Mouse (Mus musculus) liver, adult 2 months (tissue): ENCODE measurements around the gene Mob1b. TPM values are rescaled to one million over a fixed set of nuclear protein-coding genes. Genes with fewer than 3 reads are reported as not detected.
A peak's percentile ranks its signal among the peaks of the same experiment; 100 is the strongest.

ENCODE experiments used
- DNase-seq: peaks from one replicate; pipeline ENCODE4 v3.0.0-alpha.2; 2011; ENCODE audit warnings: low read depth, low spot score; ENCODE audit errors: extremely low read depth
- H3K27ac ChIP-seq: fragments of 200-500 bp; replicated peaks from 2 replicates; pipeline ENCODE4 v1.5.1; 2012; ENCODE audit warnings: low read depth, mild to moderate bottlenecking, control low read depth, inconsistent platforms, low read length; ENCODE audit not compliant: insufficient read depth
- H3K27me3 ChIP-seq: fragments of 200-500 bp; 2 replicates; pipeline ENCODE4 v1.6.1; 2012; ENCODE audit warnings: mild to moderate bottlenecking, moderate library complexity, low read length, inconsistent platforms; ENCODE audit not compliant: control insufficient read depth, insufficient read depth
- H3K36me3 ChIP-seq: fragments of 200-500 bp; 2 replicates; pipeline ENCODE4 v1.6.1; 2012; ENCODE audit warnings: low read length, inconsistent platforms; ENCODE audit not compliant: control insufficient read depth, insufficient read depth
- H3K4me1 ChIP-seq: fragments of 200-500 bp; 2 replicates; pipeline ENCODE4 v1.6.1; 2011; ENCODE audit warnings: low read length; ENCODE audit not compliant: control insufficient read depth, insufficient read depth
- H3K4me3 ChIP-seq: fragments of 200-500 bp; 2 replicates; pipeline ENCODE4 v1.5.1; 2011; ENCODE audit warnings: low read depth, mild to moderate bottlenecking, control low read depth, low read length, moderate library complexity; ENCODE audit not compliant: insufficient read depth
- H3K79me2 ChIP-seq: fragments of 200-500 bp; 2 replicates; pipeline ENCODE4 v1.6.1; 2012; ENCODE audit warnings: inconsistent platforms, mild to moderate bottlenecking, low read length, moderate library complexity; ENCODE audit not compliant: control insufficient read depth, insufficient read depth
- H3K9ac ChIP-seq: fragments of 200-500 bp; 2 replicates; pipeline ENCODE4 v1.6.1; 2012; ENCODE audit warnings: low read depth, mild to moderate bottlenecking, control low read depth, inconsistent platforms, low read length
- CTCF ChIP-seq: fragments of 200-500 bp; IDR thresholded peaks from 2 replicates; pipeline ENCODE4 v1.5.1; 2011; ENCODE audit warnings: low read depth, low read length, control low read depth
- POLR2A ChIP-seq: fragments of 200-500 bp; IDR thresholded peaks from 2 replicates; pipeline ENCODE4 v1.6.1; 2011; ENCODE audit warnings: low read length, control low read depth; ENCODE audit not compliant: insufficient read depth; ENCODE audit errors: extremely low read depth
- WGBS: fragments of 180-500 bp; shearing (Covaris S2); methylation state at CpG from one replicate; pipeline ENCODE4 v1.1.7; 2018; 5-methylcytosine and 5-hydroxymethylcytosine counted together
- polyA plus RNA-seq: library from polyadenylated mRNA; depleted of rRNA; stranded (reverse); fragments of >200 nt; gene quantifications from 2 replicates; pipeline ENCODE4 v1.2.3, GENCODE M21; 2012
- total RNA-seq: library from RNA; depleted of rRNA; stranded (reverse); fragments of >200 nt; gene quantifications from 2 replicates; pipeline ENCODE4 v1.2.3, GENCODE M21; 2014

Gene Mob1b
- total and polyA plus RNA-seq, 2 experiments: 4.6 to 14.4 TPM

GRCm38 (mm10) chr5:88795910-88796584 lies 75.4 kb downstream of the Mob1b start:
- Histone ChIP-seq H3K4me3 (peak overlapping the region; percentile 23; the same call in 1 of the 2 replicates), H3K36me3 (no peaks in the 10 kb centered on the region), H3K27me3 (no peaks in the 10 kb centered on the region), H3K4me1 (peaks cover 11% of the 10 kb centered on the region), H3K27ac (peak overlapping the region; percentile 59), H3K79me2 (no peaks in the 10 kb centered on the region), H3K9ac (no peak overlapping the region)
- no peak for TF ChIP-seq POLR2A
- no peak for TF ChIP-seq CTCF
- WGBS: 20% methylated on average over 9 of the region's 9 CpGs
- peak; percentile 91 for DNase-seq

GRCm38 (mm10) chr5:88796588-88796987 lies 75.9 kb downstream of the Mob1b start:
- Histone ChIP-seq H3K27ac (peak overlapping the region; percentile 65), H3K36me3 (no peaks in the 10 kb centered on the region), H3K4me3 (no peak overlapping the region), H3K9ac (no peak overlapping the region), H3K79me2 (no peaks in the 10 kb centered on the region), H3K4me1 (peaks cover 11% of the 10 kb centered on the region), H3K27me3 (no peaks in the 10 kb centered on the region)
- peak; percentile 98 for DNase-seq
- WGBS: 24% methylated on average over 11 of the region's 11 CpGs
- no peak for TF ChIP-seq POLR2A
- TF ChIP-seq CTCF: no peak

GRCm38 (mm10) chr5:88797121-88797520 lies 76.5 kb downstream of the Mob1b start:
- Histone ChIP-seq H3K79me2 (no peaks in the 10 kb centered on the region), H3K4me3 (no peak overlapping the region), H3K4me1 (peaks cover 9% of the 10 kb centered on the region), H3K27ac (peak overlapping the region; percentile 65), H3K27me3 (no peaks in the 10 kb centered on the region), H3K36me3 (no peaks in the 10 kb centered on the region), H3K9ac (no peak overlapping the region)
- TF ChIP-seq CTCF (no peak), POLR2A (no peak)
- 22% methylated on average over 6 of the region's 6 CpGs for WGBS
- peak; percentile 89 for DNase-seq

GRCm38 (mm10) chr5:88805616-88806015 lies 85.0 kb downstream of the Mob1b start:
- Histone ChIP-seq H3K27ac (no peak overlapping the region), H3K79me2 (no peaks in the 10 kb centered on the region), H3K27me3 (no peaks in the 10 kb centered on the region), H3K4me1 (no peaks in the 10 kb centered on the region), H3K9ac (no peak overlapping the region), H3K4me3 (no peak overlapping the region), H3K36me3 (no peaks in the 10 kb centered on the region)
- TF ChIP-seq CTCF (no peak), POLR2A (no peak)
- DNase-seq: no peak
- WGBS: 93% methylated on average over 4 of the region's 4 CpGs

GRCm38 (mm10) chr5:88806278-88806677 lies 85.6 kb downstream of the Mob1b start:
- Histone ChIP-seq H3K27me3 (no peaks in the 10 kb centered on the region), H3K36me3 (no peaks in the 10 kb centered on the region), H3K9ac (no peak overlapping the region), H3K4me3 (no peak overlapping the region), H3K4me1 (no peaks in the 10 kb centered on the region), H3K27ac (no peak overlapping the region), H3K79me2 (no peaks in the 10 kb centered on the region)
- no peak for DNase-seq
- TF ChIP-seq CTCF (no peak), POLR2A (no peak)
- 45% methylated on average over 5 of the region's 5 CpGs for WGBS

- H3K4me3 ChIP-seq: no peak overlapping the region
- H3K4me1 ChIP-seq: no peaks in the 10 kb centered on the region
- H3K27me3 ChIP-seq: no peaks in the 10 kb centered on the region
- H3K27ac ChIP-seq: no peak overlapping the region
- 69% methylated on average over 9 of the region's 9 CpGs for WGBS
- H3K36me3 ChIP-seq: no peaks in the 10 kb centered on the region
- TF ChIP-seq POLR2A (no peak), CTCF (no peak)
- H3K9ac ChIP-seq: no peak overlapping the region
- no peaks in the 10 kb centered on the region for H3K79me2 ChIP-seq
- DNase-seq: no peak
Measured at GRCm38 (mm10) chr5:88807342-88807741, 86.7 kb downstream of the Mob1b start.
